Comparison of ENCODE assay signal across 14 mouse cellular contexts in the genomic region with DNA sequence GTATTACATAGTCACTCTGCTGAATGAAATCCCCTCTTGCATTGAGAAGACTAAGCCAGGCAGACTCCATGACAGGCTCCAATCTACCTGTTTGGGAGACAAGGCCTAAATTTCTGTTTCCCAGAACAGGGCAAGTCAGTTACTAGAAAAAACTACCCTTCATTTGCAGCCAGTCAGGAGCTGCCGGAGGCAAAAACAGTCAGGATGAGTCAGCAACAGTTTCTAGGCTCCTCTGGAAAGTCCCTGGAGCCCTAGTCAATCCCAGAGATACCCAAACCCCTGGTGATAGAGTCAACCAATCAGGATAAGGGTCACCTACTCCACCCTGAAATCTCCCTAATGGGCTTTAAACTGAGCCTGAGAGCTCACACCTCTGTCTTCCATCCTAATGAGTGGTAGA.
"Had no signal": no experiment of that assay in that cellular context is flagged by ENCODE, and none has a peak within 500 bp of the region (broad histone marks: within the 10 kb centered on the region; RNA-seq: fewer than 3 reads in every experiment).

No protein-coding gene starts in this region.

- H3K4me1 ChIP-seq: lung, embryonic 15.5 days; midbrain, embryonic 10.5 days; midbrain, embryonic 12.5 days; neural tube, embryonic 12.5 days; stomach, embryonic 15.5 days had no signal

- H3K4me2 ChIP-seq: lung, embryonic 15.5 days; midbrain, embryonic 12.5 days; neural tube, embryonic 12.5 days; stomach, embryonic 15.5 days had no signal

- DNase-seq: lung, adult 2 months; lung, postnatal 10 days; lung, postnatal 4 days; midbrain, embryonic 14.5 days; right cerebral cortex, postnatal 14 days; thymus, adult 2 months; thymus, postnatal 25 days; thymus, postnatal 4 days had no signal

- H3K9ac ChIP-seq: lung, embryonic 15.5 days; midbrain, embryonic 12.5 days; neural tube, embryonic 12.5 days; stomach, embryonic 15.5 days had no signal

- H3K36me3 ChIP-seq: lung, embryonic 15.5 days; midbrain, embryonic 10.5 days; midbrain, embryonic 12.5 days; neural tube, embryonic 12.5 days; stomach, embryonic 15.5 days had no signal

- H3K27me3 ChIP-seq: lung, embryonic 15.5 days; midbrain, embryonic 12.5 days; neural tube, embryonic 12.5 days; stomach, embryonic 15.5 days had no signal

- H3K9me3 ChIP-seq: lung, embryonic 15.5 days; midbrain, embryonic 10.5 days; midbrain, embryonic 12.5 days; neural tube, embryonic 12.5 days; stomach, embryonic 15.5 days had no signal

- H3K27ac ChIP-seq: lung, embryonic 15.5 days; midbrain, embryonic 10.5 days; midbrain, embryonic 12.5 days; neural tube, embryonic 12.5 days; stomach, embryonic 15.5 days; stomach, postnatal 0 days had no signal

- H3K4me3 ChIP-seq: lung, embryonic 15.5 days; midbrain, embryonic 10.5 days; midbrain, embryonic 12.5 days; neural tube, embryonic 12.5 days; stomach, embryonic 15.5 days had no signal
